Mouse (Mus musculus) heart, adult 10 weeks (tissue): ENCODE measurements around the gene Gm20721. TPM values are rescaled to one million over a fixed set of nuclear protein-coding genes. Genes with fewer than 3 reads are reported as not detected.

Experiments
- polyA plus RNA-seq: library from polyadenylated mRNA; stranded (reverse); fragments of 350-450 nt; fragmentation: Illumina TruSeq; extraction: RNeasy Lipid Tissue Mini Kit (QIAGEN cat#74804); gene quantifications from one replicate; pipeline ENCODE4 v1.2.3, GENCODE M21; 2014; ENCODE audit warnings: low read depth, low replicate concordance

Gm20721 gene
- polyA plus RNA-seq: not detected

GRCm38 (mm10) chr2:174346612-174346998 lies at the start of gene Gm20721:
Gene Gm20721, minus strand, starts transcription at chr2:174346712.

GRCm38 (mm10) chr2:174284011-174284410 lies 62.5 kb downstream of the Gm20721 start, which contains the start of gene Gnas:
Gene Gnas, plus strand, starts transcription at chr2:174284320.

Other genes starting within 250 kb of the Gm20721 start
- 66.5 TPM for gene Npepl1, start 236.4 kb downstream of the Gm20721 start, polyA plus RNA-seq
- 994 TPM for gene Gnas, start 62.4 kb downstream of the Gm20721 start, polyA plus RNA-seq
- gene Nelfcd, start 69.1 kb upstream of the Gm20721 start, polyA plus RNA-seq: 33.6 TPM
- 34.2 TPM for gene Ctsz, start 92.3 kb upstream of the Gm20721 start, polyA plus RNA-seq
- 0.55 TPM for gene Tubb1, start 104.0 kb upstream of the Gm20721 start, polyA plus RNA-seq
- 1,897 TPM for gene Atp5e, start 117.4 kb upstream of the Gm20721 start, polyA plus RNA-seq
- 82.8 TPM for gene Prelid3b, start 126.4 kb upstream of the Gm20721 start, polyA plus RNA-seq